Mouse (Mus musculus) forebrain, embryonic 12.5 days (tissue): Measurements from ENCODE around the gene Phf20. TPM values are rescaled to one million over a fixed set of nuclear protein-coding genes. Genes with fewer than 3 reads are reported as not detected.
A peak's percentile ranks its signal among the peaks of the same experiment; 100 is the strongest.

Experiments used
- ATAC-seq: fragments of 200-750 bp; cut with Nextera tagmentation; 2 replicates; pipeline ENCODE4 v1.8.0; 2017; ENCODE audit warnings: moderate TSS enrichment; ENCODE audit not compliant: low FRiP score
- H3K27ac ChIP-seq: fragments of 300-500 bp; sonication (generic); 2 replicates; pipeline ENCODE4 v1.5.1; 2016; ENCODE audit warnings: mild to moderate bottlenecking
- H3K27me3 ChIP-seq: fragments of 300-500 bp; sonication (generic); 2 replicates; pipeline ENCODE4 v1.6.1; 2016; ENCODE audit warnings: mild to moderate bottlenecking
- H3K36me3 ChIP-seq: fragments of 300-500 bp; sonication (generic); replicated peaks from 2 replicates; pipeline ENCODE4 v1.6.1; 2016; ENCODE audit warnings: mild to moderate bottlenecking
- H3K4me1 ChIP-seq: fragments of 300-500 bp; sonication (generic); 2 replicates; pipeline ENCODE4 v1.6.1; 2016
- H3K4me2 ChIP-seq: fragments of 300-500 bp; sonication (generic); 2 replicates; pipeline ENCODE4 v1.6.1; 2016; ENCODE audit warnings: mild to moderate bottlenecking, moderate library complexity
- H3K4me3 ChIP-seq: fragments of 300-500 bp; sonication (generic); replicated peaks from 2 replicates; pipeline ENCODE4 v1.5.1; 2016; ENCODE audit warnings: mild to moderate bottlenecking
- H3K9ac ChIP-seq: fragments of 300-500 bp; sonication (generic); 2 replicates; pipeline ENCODE4 v1.6.1; 2016; ENCODE audit warnings: mild to moderate bottlenecking
- H3K9me3 ChIP-seq: fragments of 300-500 bp; sonication (generic); 2 replicates; pipeline ENCODE4 v1.6.1; 2016
- WGBS: fragments of 180-500 bp; shearing (Covaris S2); methylation state at CpG from one replicate; pipeline ENCODE4 v1.1.7; 2016; 5-methylcytosine and 5-hydroxymethylcytosine counted together
- polyA plus RNA-seq: library from polyadenylated mRNA; unstranded; fragments of >200 nt; fragmentation: Nextera tagmentation; extraction: Ambion mirVana; gene quantifications from 2 replicates; pipeline ENCODE4 v1.2.1, GENCODE M21; 2016

The Phf20 gene
- polyA plus RNA-seq, result 105 and 111 TPM in 2 replicates

DNA sequence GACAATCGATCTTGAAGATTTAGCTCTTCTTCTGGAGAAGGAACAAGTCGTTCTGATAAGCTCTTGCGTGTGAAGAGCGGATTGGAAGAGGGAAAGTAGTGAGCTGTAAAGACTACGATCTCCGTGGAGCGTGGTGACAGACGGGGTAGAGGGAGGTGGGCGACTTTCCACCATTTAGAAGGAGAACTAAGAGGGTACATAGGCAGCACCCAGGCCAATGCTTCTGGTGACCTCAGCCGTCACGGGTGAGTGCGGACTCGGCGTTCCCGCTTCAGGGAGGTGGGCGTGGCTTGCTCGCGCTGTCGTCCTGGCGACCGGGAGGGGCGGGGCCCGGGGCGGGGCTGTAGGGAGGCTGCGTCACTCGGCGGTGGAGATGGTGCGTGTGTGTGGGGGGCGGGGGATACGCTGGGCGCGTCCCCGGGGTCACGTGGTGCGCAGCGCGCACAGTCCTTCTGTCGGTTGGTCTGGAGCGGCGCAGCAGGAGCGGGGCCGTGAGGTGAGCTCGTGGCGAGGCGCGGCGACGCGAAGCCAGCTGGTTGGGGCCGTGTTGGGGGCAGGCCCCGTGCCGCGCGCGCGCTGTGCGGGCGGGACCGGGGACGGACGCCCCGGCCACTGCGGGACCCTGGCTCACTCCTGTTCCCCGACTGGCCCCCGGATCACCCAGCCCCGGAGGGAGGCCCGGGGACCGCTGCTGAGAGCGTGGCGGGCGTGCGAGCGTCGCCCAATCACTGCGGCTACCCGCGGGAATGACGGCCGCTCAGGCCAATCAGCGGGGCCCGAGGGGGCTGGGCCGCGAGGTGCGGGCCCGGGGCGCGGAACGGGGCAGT, at the start of gene Phf20:
TSS of gene Phf20 (plus strand) at position 165 of the 827 bp plus-strand sequence.
- peak within 1 kb of the TSS; percentile 90 for H3K9ac ChIP-seq
- H3K4me3 ChIP-seq, result peak within 1 kb of the TSS; percentile 77
- H3K9me3 ChIP-seq, result no peaks in the 10 kb centered on the region
- H3K27me3 ChIP-seq, result no peaks in the 10 kb centered on the region
- WGBS, result under 1% methylated on average over 84 of the region's 88 CpGs
- H3K4me1 ChIP-seq, result peaks cover 30% of the 10 kb centered on the region
- peak within 1 kb of the TSS; percentile 74 for H3K4me2 ChIP-seq
- peaks cover 10% of the 10 kb centered on the region; the same call in 1 of the 2 replicates for H3K36me3 ChIP-seq
- peak; percentile 99 for ATAC-seq
- peak within 1 kb of the TSS; percentile 97 for H3K27ac ChIP-seq

DNA sequence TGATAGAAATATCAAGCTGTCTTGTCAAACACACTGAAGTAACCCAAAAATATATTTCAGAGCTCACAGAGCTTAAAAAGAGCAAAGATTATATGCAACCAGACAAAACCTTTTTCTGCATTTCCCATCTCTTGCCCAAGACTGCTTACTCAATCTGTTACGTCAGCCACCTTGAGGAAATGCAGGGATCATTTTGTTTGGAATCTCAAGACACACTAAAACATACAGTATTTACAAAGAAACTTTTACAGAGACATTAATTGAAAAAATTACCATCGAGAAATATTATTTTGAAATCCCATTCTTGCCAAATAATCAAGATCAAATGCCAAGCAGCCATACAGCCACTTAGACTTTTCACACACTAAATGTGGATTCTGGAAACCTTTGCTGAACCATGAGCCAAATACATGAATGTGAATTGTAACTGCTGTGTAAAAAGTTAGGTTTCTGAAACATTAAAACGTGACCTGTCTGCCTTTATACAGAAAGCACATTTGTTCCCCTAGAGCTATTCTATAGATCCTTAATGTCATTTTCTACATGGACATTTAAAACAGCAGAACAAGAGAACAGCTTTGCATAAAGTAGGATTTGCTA, 48.9 kb upstream of the Phf20 start:
- H3K4me3 ChIP-seq, result no peak overlapping the region
- 91% methylated on average over 3 of the region's 3 CpGs for WGBS
- H3K36me3 ChIP-seq, result peaks cover 47% of the 10 kb centered on the region

DNA sequence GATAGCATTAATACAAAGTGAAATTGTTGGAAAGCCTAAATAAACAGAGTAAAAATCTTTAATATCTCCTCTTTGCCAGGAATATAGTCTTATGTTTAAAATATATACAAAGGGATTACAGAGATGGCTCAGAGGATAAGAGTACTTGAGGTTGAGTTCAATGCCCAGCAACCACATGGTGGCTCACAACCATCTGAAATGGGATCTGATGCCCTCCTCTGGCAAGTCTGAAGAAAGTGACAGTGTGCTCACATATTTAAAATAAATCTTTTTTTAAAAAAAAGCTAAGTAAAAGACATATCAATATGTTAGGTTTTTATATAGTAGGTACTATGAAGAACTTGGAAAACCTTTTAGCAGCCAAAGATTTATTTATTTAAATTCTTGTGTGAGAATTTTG, 44.7 kb upstream of the Phf20 start:
- no peak overlapping the region for H3K4me2 ChIP-seq
- peaks cover 64% of the 10 kb centered on the region for H3K36me3 ChIP-seq
- no peak overlapping the region for H3K9ac ChIP-seq
- H3K9me3 ChIP-seq, result no peaks in the 10 kb centered on the region
- H3K4me1 ChIP-seq, result no peaks in the 10 kb centered on the region
- no peak for ATAC-seq
- H3K27me3 ChIP-seq, result no peaks in the 10 kb centered on the region
- H3K4me3 ChIP-seq, result no peak overlapping the region
- no peak overlapping the region for H3K27ac ChIP-seq

More for the DNA sequence above, 48.9 kb upstream of the Phf20 start:
- no peaks in the 10 kb centered on the region for H3K27me3 ChIP-seq
- no peak overlapping the region for H3K27ac ChIP-seq
- no peak overlapping the region for H3K9ac ChIP-seq
- no peak overlapping the region for H3K4me2 ChIP-seq
- peaks cover 19% of the 10 kb centered on the region for H3K4me1 ChIP-seq
- ATAC-seq, result no peak
- H3K9me3 ChIP-seq, result no peaks in the 10 kb centered on the region

DNA sequence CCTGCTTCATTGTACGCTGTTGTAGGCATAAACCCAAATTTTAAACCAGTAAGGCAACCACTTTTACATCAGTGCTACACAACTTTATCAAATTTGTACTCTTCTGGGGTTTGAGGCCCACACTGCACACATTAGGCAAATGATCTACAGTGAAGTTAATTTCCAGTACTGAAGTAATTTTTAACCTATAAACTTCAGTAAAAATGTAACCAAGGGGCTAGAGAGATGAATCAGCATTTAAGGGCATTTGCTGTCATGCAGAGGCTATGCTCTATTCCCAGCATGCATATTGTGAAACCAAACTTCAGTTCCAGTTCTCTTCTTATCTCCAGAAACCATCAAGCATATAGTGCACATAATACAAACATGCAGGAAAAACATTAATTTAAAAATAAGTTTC, 30.8 kb upstream of the Phf20 start:
- peaks cover 80% of the 10 kb centered on the region for H3K36me3 ChIP-seq

DNA sequence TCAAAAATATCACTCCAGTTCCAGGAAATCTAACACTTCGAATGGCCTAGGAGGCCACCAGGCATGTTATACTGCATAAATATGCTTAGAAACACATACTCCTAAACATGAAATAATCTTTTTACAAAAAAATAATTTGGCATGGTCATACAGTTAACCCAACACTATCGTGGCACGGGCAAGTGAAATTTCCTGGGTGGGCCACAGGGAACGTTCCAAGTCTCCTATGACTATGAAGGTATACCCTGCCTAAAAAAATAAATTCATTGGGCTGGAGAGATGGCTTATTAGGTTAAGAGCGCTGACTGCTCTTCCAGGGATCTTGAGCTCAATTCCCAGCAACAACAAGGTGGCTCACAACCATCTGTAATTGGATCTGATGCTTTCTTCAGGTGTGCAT, 29.7 kb upstream of the Phf20 start:
- peaks cover 84% of the 10 kb centered on the region for H3K36me3 ChIP-seq
- no peak overlapping the region for H3K27ac ChIP-seq
- H3K9me3 ChIP-seq, result no peaks in the 10 kb centered on the region
- H3K4me2 ChIP-seq, result no peak overlapping the region
- H3K4me3 ChIP-seq, result no peak overlapping the region
- no peaks in the 10 kb centered on the region for H3K4me1 ChIP-seq
- H3K9ac ChIP-seq, result no peak overlapping the region
- no peak for ATAC-seq
- WGBS, result 96% methylated on average over 5 of the region's 5 CpGs
- no peaks in the 10 kb centered on the region for H3K27me3 ChIP-seq

More for the DNA sequence above, 30.8 kb upstream of the Phf20 start:
- H3K9ac ChIP-seq, result no peak overlapping the region
- WGBS, result 98% methylated on average over 1 of the region's 1 CpGs
- ATAC-seq, result no peak
- no peak overlapping the region for H3K27ac ChIP-seq
- H3K4me3 ChIP-seq, result no peak overlapping the region
- H3K4me2 ChIP-seq, result no peak overlapping the region
- H3K9me3 ChIP-seq, result no peaks in the 10 kb centered on the region
- H3K4me1 ChIP-seq, result no peaks in the 10 kb centered on the region
- no peaks in the 10 kb centered on the region for H3K27me3 ChIP-seq

DNA sequence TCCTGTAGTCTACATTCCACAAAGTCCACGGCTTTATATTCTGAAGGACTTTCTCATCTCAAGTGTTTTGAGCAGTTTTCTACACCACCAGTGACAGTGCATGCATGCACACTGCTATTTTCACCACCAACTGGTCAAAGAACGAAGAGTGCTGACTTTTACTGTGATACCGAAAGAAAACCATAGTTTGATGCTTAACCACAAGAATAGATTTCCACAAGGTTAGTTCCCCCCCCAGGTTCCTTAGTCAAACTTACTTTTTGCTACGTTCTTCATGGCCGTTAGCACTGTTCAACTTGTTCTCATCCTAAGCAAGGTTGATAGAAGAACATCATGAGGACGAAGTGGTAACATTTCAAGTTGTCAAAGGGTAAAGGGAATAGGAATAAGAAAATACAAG, 19.2 kb upstream of the Phf20 start:
- H3K36me3 ChIP-seq, result peaks cover 49% of the 10 kb centered on the region
- WGBS, result 86% methylated on average over 6 of the region's 6 CpGs
- no peak overlapping the region for H3K4me2 ChIP-seq
- H3K9ac ChIP-seq, result no peak overlapping the region
- no peak for ATAC-seq
- H3K27me3 ChIP-seq, result 0 out of 2 replicates have a peak, but pooled peaks cover 3% of the 10 kb centered on the region
- no peaks in the 10 kb centered on the region for H3K9me3 ChIP-seq
- no peak overlapping the region for H3K27ac ChIP-seq
- peaks cover 27% of the 10 kb centered on the region for H3K4me1 ChIP-seq
- H3K4me3 ChIP-seq, result no peak overlapping the region

DNA sequence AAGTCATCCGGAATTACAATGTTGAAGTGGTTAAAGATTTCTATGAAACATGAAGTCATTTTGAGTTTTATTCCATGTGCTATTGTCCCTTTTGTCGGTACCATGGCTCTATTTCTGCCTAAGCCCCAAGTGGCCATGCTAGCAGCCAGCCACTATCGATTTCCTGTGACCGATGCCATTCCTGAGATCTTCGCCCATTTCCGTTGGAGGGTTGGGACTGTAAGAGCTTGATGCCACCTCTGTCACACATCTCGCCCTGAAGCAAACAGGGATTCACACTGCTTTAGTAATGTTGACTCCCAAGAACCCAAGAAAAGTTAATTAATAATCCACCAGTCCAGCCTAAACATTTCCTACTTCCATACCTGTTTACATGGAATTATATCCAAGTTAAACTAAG, 18.6 kb upstream of the Phf20 start:
- WGBS, result 86% methylated on average over 7 of the region's 7 CpGs
- H3K27ac ChIP-seq, result no peak overlapping the region
- H3K36me3 ChIP-seq, result peaks cover 43% of the 10 kb centered on the region
- peak overlapping the region; percentile 100; the same call in 1 of the 2 replicates for H3K4me3 ChIP-seq
- H3K9me3 ChIP-seq, result no peaks in the 10 kb centered on the region
- 0 out of 2 replicates have a peak, but pooled peaks cover 3% of the 10 kb centered on the region for H3K27me3 ChIP-seq
- no peak for ATAC-seq
- H3K9ac ChIP-seq, result no peak overlapping the region
- H3K4me1 ChIP-seq, result peaks cover 27% of the 10 kb centered on the region
- peak overlapping the region; percentile 69 for H3K4me2 ChIP-seq

DNA sequence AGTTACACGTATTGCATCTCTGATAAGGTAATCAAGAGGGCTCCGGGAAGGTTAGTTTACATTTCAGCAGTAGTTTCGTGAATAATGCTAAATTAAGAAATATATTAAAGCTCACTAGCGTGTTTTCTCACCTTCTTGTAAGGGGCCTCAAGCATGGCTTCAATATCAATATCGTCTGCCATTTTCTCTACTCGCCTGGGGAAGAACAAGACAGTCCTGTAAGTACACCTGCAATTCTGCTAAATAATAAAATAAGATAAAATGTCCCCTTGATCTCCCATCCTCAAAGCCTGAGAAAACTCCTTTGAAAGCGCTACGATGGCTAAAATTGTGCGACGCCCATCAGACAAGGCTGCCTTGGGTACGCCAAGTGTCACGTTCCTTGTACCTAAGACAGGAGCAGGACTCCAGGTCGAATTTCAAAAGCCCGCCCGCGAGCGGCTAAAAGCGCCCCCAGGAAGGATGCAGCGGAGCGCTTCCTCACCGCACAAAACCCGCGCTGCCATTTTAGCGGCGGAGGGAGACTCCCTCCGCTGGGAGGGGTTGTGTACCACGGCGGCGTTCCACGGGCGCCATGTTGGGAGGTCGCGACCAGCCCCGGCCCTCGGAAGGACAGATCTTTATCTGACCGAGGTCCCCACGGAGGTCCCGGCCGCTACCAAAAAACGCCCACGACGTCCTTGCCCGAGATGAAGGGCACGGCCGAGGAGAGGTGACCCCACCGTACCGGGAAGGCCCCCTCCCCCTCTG, 17.0 kb upstream of the Phf20 start:
- H3K4me2 ChIP-seq, result peak overlapping the region; percentile 69
- peaks cover 27% of the 10 kb centered on the region for H3K4me1 ChIP-seq
- 0 out of 2 replicates have a peak, but pooled peaks cover 3% of the 10 kb centered on the region for H3K27me3 ChIP-seq
- ATAC-seq, result peak; percentile 54
- H3K9me3 ChIP-seq, result no peaks in the 10 kb centered on the region
- H3K27ac ChIP-seq, result peak overlapping the region; percentile 97
- WGBS, result 2% methylated on average over 47 of the region's 47 CpGs
- H3K4me3 ChIP-seq, result peak overlapping the region; percentile 100
- peaks cover 30% of the 10 kb centered on the region for H3K36me3 ChIP-seq
- H3K9ac ChIP-seq, result peak overlapping the region; percentile 100

DNA sequence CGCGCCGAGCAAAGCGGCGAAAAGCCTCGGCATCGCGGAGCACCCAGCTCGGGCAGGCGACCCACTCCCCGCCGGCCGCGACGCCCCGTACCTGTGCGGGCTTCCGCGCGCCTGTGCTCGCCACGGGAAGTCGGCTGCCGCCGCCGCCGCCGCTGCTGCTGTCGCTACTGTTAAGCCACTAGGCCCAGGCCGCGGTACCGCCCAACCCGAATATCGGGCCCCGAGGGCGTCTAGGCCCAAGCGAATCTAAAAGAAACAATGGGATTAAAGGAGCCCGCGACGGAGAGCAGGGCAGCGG, 16.5 kb upstream of the Phf20 start:
- Histone ChIP-seq H3K4me1 (peaks cover 27% of the 10 kb centered on the region), H3K9me3 (no peaks in the 10 kb centered on the region), H3K27me3 (0 out of 2 replicates have a peak, but pooled peaks cover 3% of the 10 kb centered on the region), H3K9ac (peak overlapping the region; percentile 100), H3K4me2 (peak overlapping the region; percentile 25), H3K4me3 (peak overlapping the region; percentile 100), H3K36me3 (peaks cover 25% of the 10 kb centered on the region), H3K27ac (peak overlapping the region; percentile 97)
- no peak for ATAC-seq
- 0% methylated on average over 29 of the region's 41 CpGs for WGBS

DNA sequence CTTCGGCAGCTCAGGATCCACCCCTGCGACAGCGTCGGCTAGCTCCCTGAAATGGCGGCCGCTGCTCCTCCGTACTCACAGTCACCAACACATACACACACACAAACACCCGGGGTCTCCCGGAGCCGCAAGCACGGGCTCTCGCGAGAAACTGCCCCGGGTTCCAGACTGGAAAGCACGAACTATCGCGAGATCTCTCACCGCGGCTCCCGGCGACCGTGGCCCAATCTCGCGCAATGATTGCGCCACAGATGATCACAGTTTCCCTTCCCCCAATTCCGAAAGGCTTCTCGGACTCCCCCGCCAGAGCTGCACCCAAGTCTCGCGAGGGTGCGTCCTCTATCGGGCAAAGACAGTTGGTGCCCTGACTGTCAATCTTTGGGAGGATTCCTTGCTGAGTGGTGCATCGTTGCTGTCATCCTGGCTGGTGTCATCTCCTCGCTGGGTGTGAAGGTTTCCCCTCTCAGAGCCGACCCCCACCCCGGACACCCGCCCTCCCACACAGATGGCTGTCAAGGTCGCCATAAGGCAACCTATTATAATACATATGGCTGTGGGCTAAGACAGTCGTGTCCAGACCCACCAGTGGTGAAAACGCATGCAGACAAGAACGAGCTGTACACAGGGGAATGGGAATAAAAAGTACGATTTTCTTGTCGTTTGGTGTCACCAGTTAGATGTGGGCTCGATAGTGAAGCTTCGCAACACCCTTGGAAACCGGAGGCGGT, 16.0 kb upstream of the Phf20 start, which contains the start of gene Rbm39:
TSS of gene Rbm39 (minus strand) at position 145 of the 728 bp plus-strand sequence.
- H3K36me3 ChIP-seq, result peaks cover 25% of the 10 kb centered on the region
- H3K27me3 ChIP-seq, result 0 out of 2 replicates have a peak, but pooled peaks cover 3% of the 10 kb centered on the region
- H3K4me3 ChIP-seq, result peak within 1 kb of the TSS; percentile 100
- WGBS, result under 1% methylated on average over 47 of the region's 47 CpGs
- H3K9me3 ChIP-seq, result no peaks in the 10 kb centered on the region
- H3K4me2 ChIP-seq, result peak within 1 kb of the TSS; percentile 69
- peak within 1 kb of the TSS; percentile 97 for H3K27ac ChIP-seq
- ATAC-seq, result peak; percentile 98
- H3K4me1 ChIP-seq, result peaks cover 27% of the 10 kb centered on the region
- peak within 1 kb of the TSS; percentile 100 for H3K9ac ChIP-seq

DNA sequence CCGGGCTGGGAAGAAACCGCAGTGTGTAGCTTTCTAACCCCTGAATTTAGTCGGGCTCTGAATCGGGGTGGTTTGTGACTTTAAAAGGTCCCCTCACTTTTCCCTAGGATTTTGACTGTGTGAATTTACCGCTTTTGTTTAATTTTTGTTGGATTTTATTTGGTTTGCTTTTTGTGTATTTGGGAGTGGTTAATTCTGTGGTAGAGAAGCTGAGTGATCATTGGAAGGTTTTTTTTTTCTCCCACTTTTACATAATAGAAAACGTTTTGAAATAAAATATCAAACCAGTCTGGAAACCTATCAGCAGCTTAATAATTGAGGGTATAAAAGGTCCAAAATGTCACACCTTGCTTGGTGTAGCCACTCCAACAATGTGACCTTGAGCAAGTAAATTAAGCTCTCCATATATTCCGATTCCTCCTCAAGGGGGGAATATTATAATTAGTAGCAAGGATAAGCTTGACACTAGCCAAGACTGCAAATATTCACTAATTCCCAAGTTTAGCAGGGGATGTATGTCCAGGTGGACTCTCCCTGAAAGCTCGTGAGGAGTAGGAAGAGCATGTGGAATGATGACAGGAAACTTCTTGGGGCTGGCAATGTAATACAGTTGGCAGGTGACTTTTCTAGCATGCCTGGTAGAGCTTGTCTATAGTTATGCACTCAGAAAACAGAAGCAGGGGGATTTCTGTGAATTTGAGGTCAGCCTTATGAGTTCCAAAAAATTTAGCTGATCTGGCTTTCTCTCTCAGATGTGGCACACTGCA, 15.3 kb upstream of the Phf20 start:
- Histone ChIP-seq H3K4me2 (peak overlapping the region; percentile 60), H3K27me3 (0 out of 2 replicates have a peak, but pooled peaks cover 3% of the 10 kb centered on the region), H3K4me1 (peaks cover 27% of the 10 kb centered on the region), H3K9me3 (no peaks in the 10 kb centered on the region), H3K4me3 (peak overlapping the region; percentile 100), H3K27ac (peak overlapping the region; percentile 97), H3K9ac (peak overlapping the region; percentile 100), H3K36me3 (peaks cover 19% of the 10 kb centered on the region)
- no peak for ATAC-seq
- 18% methylated on average over 8 of the region's 8 CpGs for WGBS
